Mouse (Mus musculus) embryonic facial prominence, embryonic 12.5 days (tissue): ENCODE measurements around the gene Mapk10. TPM values are rescaled to one million over a fixed set of nuclear protein-coding genes. Genes with fewer than 3 reads are reported as not detected.
A peak's percentile ranks its signal among the peaks of the same experiment; 100 is the strongest.

ENCODE experiments used
- ATAC-seq: fragments of 200-750 bp; cut with Nextera tagmentation; 2 replicates; pipeline ENCODE4 v1.8.0; 2017; ENCODE audit not compliant: insufficient number of reproducible peaks, insufficient read depth, low FRiP score, low TSS enrichment
- H3K27ac ChIP-seq: fragments of 300-500 bp; sonication (generic); 2 replicates; pipeline ENCODE4 v1.5.1; 2016; ENCODE audit warnings: mild to moderate bottlenecking
- H3K27me3 ChIP-seq: fragments of 300-500 bp; sonication (generic); 2 replicates; pipeline ENCODE4 v1.6.1; 2016; ENCODE audit warnings: mild to moderate bottlenecking, moderate library complexity
- H3K36me3 ChIP-seq: fragments of 300-500 bp; sonication (generic); 2 replicates; pipeline ENCODE4 v1.6.1; 2016; ENCODE audit warnings: mild to moderate bottlenecking
- H3K4me1 ChIP-seq: fragments of 300-500 bp; sonication (generic); 2 replicates; pipeline ENCODE4 v1.6.1; 2016
- H3K4me2 ChIP-seq: fragments of 300-500 bp; sonication (generic); replicated peaks from 2 replicates; pipeline ENCODE4 v1.6.1; 2016; ENCODE audit warnings: mild to moderate bottlenecking, moderate library complexity
- H3K4me3 ChIP-seq: fragments of 300-500 bp; sonication (generic); 2 replicates; pipeline ENCODE4 v1.5.1; 2016; ENCODE audit warnings: mild to moderate bottlenecking
- H3K9ac ChIP-seq: fragments of 300-500 bp; sonication (generic); 2 replicates; pipeline ENCODE4 v1.6.1; 2016; ENCODE audit warnings: mild to moderate bottlenecking, moderate library complexity
- H3K9me3 ChIP-seq: fragments of 300-500 bp; sonication (generic); 2 replicates; pipeline ENCODE4 v1.6.1; 2016; ENCODE audit warnings: mild to moderate bottlenecking, moderate library complexity
- WGBS: fragments of 180-500 bp; shearing (Covaris S2); methylation state at CpG from one replicate; pipeline ENCODE4 v1.1.7; 2016; 5-methylcytosine and 5-hydroxymethylcytosine counted together
- polyA plus RNA-seq: library from polyadenylated mRNA; unstranded; fragments of >200 nt; fragmentation: Nextera tagmentation; extraction: Ambion mirVana; gene quantifications from 2 replicates; pipeline ENCODE4 v1.2.1, GENCODE M21; 2016

Gene Mapk10
- polyA plus RNA-seq, 1 experiment from 2014 or later, result 6.1 TPM

- no peaks in the 10 kb centered on the region for H3K36me3 ChIP-seq
- 90% methylated on average over 3 of the region's 3 CpGs for WGBS
- H3K27ac ChIP-seq, result no peak overlapping the region
- H3K4me1 ChIP-seq, result no peaks in the 10 kb centered on the region
- no peak overlapping the region for H3K4me3 ChIP-seq
- H3K27me3 ChIP-seq, result no peaks in the 10 kb centered on the region
- no peak for ATAC-seq
- no peaks in the 10 kb centered on the region for H3K9me3 ChIP-seq
- H3K4me2 ChIP-seq, result no peak overlapping the region
- no peak overlapping the region for H3K9ac ChIP-seq
Measured at GRCm38 (mm10) chr5:103037752-103038151, 173.4 kb downstream of the Mapk10 start.

GRCm38 (mm10) chr5:103028940-103029621, 182.1 kb downstream of the Mapk10 start:
- peaks cover 2% of the 10 kb centered on the region; the same call in 1 of the 2 replicates for H3K9me3 ChIP-seq
- 54% methylated on average over 13 of the region's 13 CpGs for WGBS
- ATAC-seq, result no peak
- H3K27ac ChIP-seq, result no peak overlapping the region
- H3K4me2 ChIP-seq, result no peak overlapping the region
- no peak overlapping the region for H3K4me3 ChIP-seq
- H3K36me3 ChIP-seq, result no peaks in the 10 kb centered on the region
- H3K9ac ChIP-seq, result no peak overlapping the region
- 0 out of 2 replicates have a peak, but pooled peaks cover 4% of the 10 kb centered on the region for H3K4me1 ChIP-seq
- no peaks in the 10 kb centered on the region for H3K27me3 ChIP-seq

- 71% methylated on average over 7 of the region's 7 CpGs for WGBS
- H3K4me1 ChIP-seq, result no peaks in the 10 kb centered on the region
Measured at GRCm38 (mm10) chr5:103022504-103023172, 188.5 kb downstream of the Mapk10 start.

GRCm38 (mm10) chr5:103021479-103021878, 189.7 kb downstream of the Mapk10 start:
- no peak overlapping the region for H3K4me2 ChIP-seq
- H3K36me3 ChIP-seq, result no peaks in the 10 kb centered on the region
- H3K4me1 ChIP-seq, result no peaks in the 10 kb centered on the region
- no peak overlapping the region for H3K9ac ChIP-seq
- no peaks in the 10 kb centered on the region for H3K27me3 ChIP-seq
- no peak for ATAC-seq
- H3K9me3 ChIP-seq, result peaks cover 2% of the 10 kb centered on the region; the same call in 1 of the 2 replicates
- no peak overlapping the region for H3K27ac ChIP-seq
- no peak overlapping the region for H3K4me3 ChIP-seq
- WGBS, result 70% methylated on average over 8 of the region's 8 CpGs

More at GRCm38 (mm10) chr5:103022504-103023172, 188.5 kb downstream of the Mapk10 start:
- no peak overlapping the region for H3K4me3 ChIP-seq
- no peak overlapping the region for H3K27ac ChIP-seq
- no peak overlapping the region for H3K4me2 ChIP-seq
- peaks cover 2% of the 10 kb centered on the region; the same call in 1 of the 2 replicates for H3K9me3 ChIP-seq
- no peak overlapping the region for H3K9ac ChIP-seq
- no peak for ATAC-seq
- no peaks in the 10 kb centered on the region for H3K27me3 ChIP-seq
- H3K36me3 ChIP-seq, result no peaks in the 10 kb centered on the region

GRCm38 (mm10) chr5:103020954-103021353, 190.2 kb downstream of the Mapk10 start:
- 62% methylated on average over 3 of the region's 3 CpGs for WGBS
- ATAC-seq, result no peak
- no peaks in the 10 kb centered on the region for H3K4me1 ChIP-seq
- no peak overlapping the region for H3K27ac ChIP-seq
- H3K9me3 ChIP-seq, result peaks cover 2% of the 10 kb centered on the region; the same call in 1 of the 2 replicates
- no peak overlapping the region for H3K4me3 ChIP-seq
- H3K9ac ChIP-seq, result no peak overlapping the region
- no peaks in the 10 kb centered on the region for H3K36me3 ChIP-seq
- H3K27me3 ChIP-seq, result no peaks in the 10 kb centered on the region
- H3K4me2 ChIP-seq, result no peak overlapping the region

GRCm38 (mm10) chr5:103020127-103020526, 191.0 kb downstream of the Mapk10 start:
- Histone ChIP-seq H3K4me2 (no peak overlapping the region), H3K27ac (no peak overlapping the region), H3K4me3 (no peak overlapping the region), H3K27me3 (no peaks in the 10 kb centered on the region), H3K9ac (no peak overlapping the region), H3K9me3 (peaks cover 2% of the 10 kb centered on the region; the same call in 1 of the 2 replicates), H3K36me3 (no peaks in the 10 kb centered on the region), H3K4me1 (no peaks in the 10 kb centered on the region)
- 86% methylated on average over 5 of the region's 5 CpGs for WGBS
- ATAC-seq, result no peak

- H3K4me1 ChIP-seq, result no peaks in the 10 kb centered on the region
- no peak overlapping the region for H3K27ac ChIP-seq
- no peaks in the 10 kb centered on the region for H3K36me3 ChIP-seq
- WGBS, result 78% methylated on average over 7 of the region's 7 CpGs
- no peak overlapping the region for H3K9ac ChIP-seq
- H3K4me3 ChIP-seq, result no peak overlapping the region
- H3K27me3 ChIP-seq, result no peaks in the 10 kb centered on the region
- H3K9me3 ChIP-seq, result no peaks in the 10 kb centered on the region
- no peak overlapping the region for H3K4me2 ChIP-seq
- ATAC-seq, result no peak
Measured at GRCm38 (mm10) chr5:103017637-103018036, 193.5 kb downstream of the Mapk10 start.

GRCm38 (mm10) chr5:103014309-103014708, 196.8 kb downstream of the Mapk10 start:
- H3K9me3 ChIP-seq, result no peaks in the 10 kb centered on the region
- 0 out of 2 replicates have a peak overlapping the region, but pooled peaks have one; percentile 12 for H3K9ac ChIP-seq
- H3K4me2 ChIP-seq, result no peak overlapping the region
- ATAC-seq, result no peak
- no peaks in the 10 kb centered on the region for H3K4me1 ChIP-seq
- no peak overlapping the region for H3K27ac ChIP-seq
- no peaks in the 10 kb centered on the region for H3K36me3 ChIP-seq
- 79% methylated on average over 4 of the region's 4 CpGs for WGBS
- no peak overlapping the region for H3K4me3 ChIP-seq
- H3K27me3 ChIP-seq, result no peaks in the 10 kb centered on the region

GRCm38 (mm10) chr5:103008894-103009293, 202.2 kb downstream of the Mapk10 start:
- H3K27ac ChIP-seq, result no peak overlapping the region
- H3K36me3 ChIP-seq, result no peaks in the 10 kb centered on the region
- ATAC-seq, result no peak
- 89% methylated on average over 4 of the region's 4 CpGs for WGBS
- H3K4me1 ChIP-seq, result no peaks in the 10 kb centered on the region
- H3K4me3 ChIP-seq, result no peak overlapping the region
- H3K9me3 ChIP-seq, result no peaks in the 10 kb centered on the region
- no peak overlapping the region for H3K9ac ChIP-seq
- no peak overlapping the region for H3K4me2 ChIP-seq
- H3K27me3 ChIP-seq, result no peaks in the 10 kb centered on the region

GRCm38 (mm10) chr5:103002116-103002515, 209.0 kb downstream of the Mapk10 start:
- Histone ChIP-seq H3K4me2 (no peak overlapping the region), H3K9ac (no peak overlapping the region), H3K36me3 (no peaks in the 10 kb centered on the region), H3K4me3 (no peak overlapping the region), H3K4me1 (0 out of 2 replicates have a peak, but pooled peaks cover 4% of the 10 kb centered on the region), H3K9me3 (no peaks in the 10 kb centered on the region), H3K27me3 (no peaks in the 10 kb centered on the region), H3K27ac (no peak overlapping the region)
- ATAC-seq, result no peak
- 46% methylated on average over 7 of the region's 7 CpGs for WGBS

GRCm38 (mm10) chr5:103000572-103000971, 210.6 kb downstream of the Mapk10 start:
- Histone ChIP-seq H3K4me1 (0 out of 2 replicates have a peak, but pooled peaks cover 4% of the 10 kb centered on the region), H3K36me3 (no peaks in the 10 kb centered on the region), H3K27me3 (no peaks in the 10 kb centered on the region), H3K27ac (no peak overlapping the region), H3K9ac (no peak overlapping the region), H3K9me3 (no peaks in the 10 kb centered on the region), H3K4me3 (no peak overlapping the region), H3K4me2 (no peak overlapping the region)
- ATAC-seq, result no peak
- 92% methylated on average over 6 of the region's 6 CpGs for WGBS

- Histone ChIP-seq H3K4me1 (0 out of 2 replicates have a peak, but pooled peaks cover 4% of the 10 kb centered on the region), H3K4me3 (no peak overlapping the region), H3K36me3 (no peaks in the 10 kb centered on the region), H3K4me2 (no peak overlapping the region), H3K27me3 (no peaks in the 10 kb centered on the region), H3K9ac (no peak overlapping the region), H3K9me3 (no peaks in the 10 kb centered on the region), H3K27ac (no peak overlapping the region)
- ATAC-seq, result no peak
- WGBS, result 84% methylated on average over 7 of the region's 7 CpGs
Measured at GRCm38 (mm10) chr5:102998524-102998923, 212.6 kb downstream of the Mapk10 start.
